Mouse (Mus musculus): Measurements from ENCODE around the gene Qtrt1. TPM values are rescaled to one million over a fixed set of nuclear protein-coding genes. Genes with fewer than 3 reads are reported as not detected.

Qtrt1 gene
- polyA plus RNA-seq, 1 experiment from 2014 or later, result 74.0 TPM

- Histone ChIP-seq H3K4me1 (no peaks in the 10 kb centered on the region), H3K27me3 (ENCODE audit: poor library complexity, severe bottlenecking) (no peaks in the 10 kb centered on the region), H3K4me3 (no peak overlapping the region), H3K36me3 (replicated peaks) (peaks cover 16% of the 10 kb centered on the region), H3K9me3 (no peaks in the 10 kb centered on the region), H3K27ac (no peak overlapping the region)
- 96% methylated on average over 8 of the region's 8 CpGs for WGBS
- DNase-seq (ENCODE audit: extremely low spot score, low spot score), result no peak
These were observed 32.2 kb downstream of the Qtrt1 start for GRCm38 (mm10) chr9:21443853-21444252.

- Histone ChIP-seq H3K27me3 (ENCODE audit: poor library complexity, severe bottlenecking) (no peaks in the 10 kb centered on the region), H3K36me3 (replicated peaks) (peaks cover 16% of the 10 kb centered on the region), H3K27ac (no peak overlapping the region), H3K4me1 (no peaks in the 10 kb centered on the region), H3K4me3 (no peak overlapping the region), H3K9me3 (no peaks in the 10 kb centered on the region)
- no peak for DNase-seq (ENCODE audit: extremely low spot score, low spot score)
- 91% methylated on average over 4 of the region's 4 CpGs for WGBS
These were observed 32.9 kb downstream of the Qtrt1 start for GRCm38 (mm10) chr9:21444574-21444973.

GRCm38 (mm10) chr9:21445081-21445744 is 33.6 kb downstream of the Qtrt1 start:
- Histone ChIP-seq H3K36me3 (replicated peaks) (peaks cover 20% of the 10 kb centered on the region), H3K9me3 (no peaks in the 10 kb centered on the region), H3K27ac (no peak overlapping the region), H3K4me3 (no peak overlapping the region), H3K27me3 (ENCODE audit: poor library complexity, severe bottlenecking) (no peaks in the 10 kb centered on the region), H3K4me1 (no peaks in the 10 kb centered on the region)
- WGBS, result 96% methylated on average over 6 of the region's 6 CpGs
- no peak for DNase-seq (ENCODE audit: extremely low spot score, low spot score)

- Histone ChIP-seq H3K4me1 (peaks cover 9% of the 10 kb centered on the region), H3K9me3 (no peaks in the 10 kb centered on the region), H3K36me3 (replicated peaks) (peaks cover 20% of the 10 kb centered on the region), H3K27me3 (ENCODE audit: poor library complexity, severe bottlenecking) (no peaks in the 10 kb centered on the region), H3K27ac (no peak overlapping the region), H3K4me3 (no peak overlapping the region)
- no peak for DNase-seq (ENCODE audit: extremely low spot score, low spot score)
- 83% methylated on average over 2 of the region's 2 CpGs for WGBS
These were observed 36.1 kb downstream of the Qtrt1 start for GRCm38 (mm10) chr9:21447778-21448177.

GRCm38 (mm10) chr9:21449710-21450109 is 38.1 kb downstream of the Qtrt1 start:
- Histone ChIP-seq H3K27me3 (ENCODE audit: poor library complexity, severe bottlenecking) (no peaks in the 10 kb centered on the region), H3K36me3 (replicated peaks) (peaks cover 13% of the 10 kb centered on the region), H3K4me3 (no peak overlapping the region), H3K9me3 (no peaks in the 10 kb centered on the region), H3K4me1 (peaks cover 9% of the 10 kb centered on the region), H3K27ac (no peak overlapping the region)
- WGBS, result 87% methylated on average over 2 of the region's 2 CpGs
- DNase-seq (ENCODE audit: extremely low spot score, low spot score), result no peak

GRCm38 (mm10) chr9:21450270-21450669 is 38.6 kb downstream of the Qtrt1 start:
- Histone ChIP-seq H3K4me3 (no peak overlapping the region), H3K9me3 (no peaks in the 10 kb centered on the region), H3K27me3 (ENCODE audit: poor library complexity, severe bottlenecking) (no peaks in the 10 kb centered on the region), H3K4me1 (peaks cover 9% of the 10 kb centered on the region), H3K27ac (no peak overlapping the region), H3K36me3 (replicated peaks) (peaks cover 7% of the 10 kb centered on the region)
- no peak for DNase-seq (ENCODE audit: extremely low spot score, low spot score)
- WGBS, result 91% methylated on average over 3 of the region's 3 CpGs

- Histone ChIP-seq H3K4me1 (peaks cover 9% of the 10 kb centered on the region), H3K27me3 (ENCODE audit: poor library complexity, severe bottlenecking) (no peaks in the 10 kb centered on the region), H3K36me3 (replicated peaks) (peaks cover 3% of the 10 kb centered on the region), H3K4me3 (no peak overlapping the region), H3K27ac (0 out of 2 replicates have a peak overlapping the region, but pooled peaks have one; percentile 11), H3K9me3 (no peaks in the 10 kb centered on the region)
- 92% methylated on average over 8 of the region's 8 CpGs for WGBS
- DNase-seq (ENCODE audit: extremely low spot score, low spot score), result no peak
These were observed 39.8 kb downstream of the Qtrt1 start for GRCm38 (mm10) chr9:21451391-21451790.

- whole genome bisulfite sequencing, result 85% methylated on average over 8 of the region's 8 CpGs
- Histone ChIP-seq H3K27ac (0 out of 2 replicates have a peak overlapping the region, but pooled peaks have one; percentile 11), H3K4me3 (no peak overlapping the region), H3K27me3 (ENCODE audit: poor library complexity, severe bottlenecking) (no peaks in the 10 kb centered on the region), H3K4me1 (peaks cover 9% of the 10 kb centered on the region), H3K9me3 (no peaks in the 10 kb centered on the region), H3K36me3 (replicated peaks) (peaks cover 3% of the 10 kb centered on the region)
- no peak for DNase-seq (ENCODE audit: extremely low spot score, low spot score)
These were observed 40.2 kb downstream of the Qtrt1 start for GRCm38 (mm10) chr9:21451870-21452269.

- H3K27me3 ChIP-seq (ENCODE audit: poor library complexity, severe bottlenecking), result no peaks in the 10 kb centered on the region
- 92% methylated on average over 7 of the region's 7 CpGs for WGBS
- H3K4me3 ChIP-seq, result no peak overlapping the region
- peaks cover 6% of the 10 kb centered on the region for H3K36me3 ChIP-seq (replicated peaks)
- H3K9me3 ChIP-seq, result no peaks in the 10 kb centered on the region
- peaks cover 9% of the 10 kb centered on the region for H3K4me1 ChIP-seq
- no peak for DNase-seq (ENCODE audit: extremely low spot score, low spot score)
- H3K27ac ChIP-seq, result no peak overlapping the region
These were observed 41.4 kb downstream of the Qtrt1 start for GRCm38 (mm10) chr9:21453003-21453402.

- H3K9me3 ChIP-seq, result no peaks in the 10 kb centered on the region
- 89% methylated on average over 2 of the region's 2 CpGs for WGBS
- no peak overlapping the region for H3K4me3 ChIP-seq
- H3K27ac ChIP-seq, result no peak overlapping the region
- peaks cover 9% of the 10 kb centered on the region for H3K4me1 ChIP-seq
- no peaks in the 10 kb centered on the region for H3K27me3 ChIP-seq (ENCODE audit: poor library complexity, severe bottlenecking)
- H3K36me3 ChIP-seq (replicated peaks), result peaks cover 11% of the 10 kb centered on the region
- DNase-seq (ENCODE audit: extremely low spot score, low spot score), result no peak
These were observed 41.8 kb downstream of the Qtrt1 start for GRCm38 (mm10) chr9:21453459-21453858.

GRCm38 (mm10) chr9:21454556-21454955 is 42.9 kb downstream of the Qtrt1 start:
- no peak for DNase-seq (ENCODE audit: extremely low spot score, low spot score)
- Histone ChIP-seq H3K9me3 (no peaks in the 10 kb centered on the region), H3K4me3 (no peak overlapping the region), H3K27me3 (ENCODE audit: poor library complexity, severe bottlenecking) (no peaks in the 10 kb centered on the region), H3K27ac (no peak overlapping the region), H3K36me3 (replicated peaks) (peaks cover 19% of the 10 kb centered on the region), H3K4me1 (peaks cover 9% of the 10 kb centered on the region)
- WGBS, result 83% methylated on average over 4 of the region's 4 CpGs

- Histone ChIP-seq H3K36me3 (replicated peaks) (peaks cover 22% of the 10 kb centered on the region), H3K4me1 (peaks cover 9% of the 10 kb centered on the region), H3K27ac (no peak overlapping the region), H3K9me3 (no peaks in the 10 kb centered on the region), H3K4me3 (no peak overlapping the region), H3K27me3 (ENCODE audit: poor library complexity, severe bottlenecking) (no peaks in the 10 kb centered on the region)
- DNase-seq (ENCODE audit: extremely low spot score, low spot score), result no peak
- WGBS, result 78% methylated on average over 4 of the region's 4 CpGs
These were observed 43.6 kb downstream of the Qtrt1 start for GRCm38 (mm10) chr9:21455103-21455770.

- WGBS, result 91% methylated on average over 7 of the region's 7 CpGs
These were observed 44.8 kb downstream of the Qtrt1 start for GRCm38 (mm10) chr9:21456246-21456929.

More at GRCm38 (mm10) chr9:21456246-21456929, 44.8 kb downstream of the Qtrt1 start:
- no peak overlapping the region for H3K27ac ChIP-seq
- H3K4me3 ChIP-seq, result no peak overlapping the region
- peaks cover 23% of the 10 kb centered on the region for H3K36me3 ChIP-seq (replicated peaks)
- H3K9me3 ChIP-seq, result no peaks in the 10 kb centered on the region
- H3K4me1 ChIP-seq, result peaks cover 8% of the 10 kb centered on the region
- H3K27me3 ChIP-seq (ENCODE audit: poor library complexity, severe bottlenecking), result no peaks in the 10 kb centered on the region
- DNase-seq (ENCODE audit: extremely low spot score, low spot score), result no peak
